Mouse (Mus musculus): Measurements from ENCODE around the gene Chrm4. TPM values are rescaled to one million over a fixed set of nuclear protein-coding genes. Genes with fewer than 3 reads are reported as not detected.

Chrm4 gene
- polyA plus RNA-seq, 1 experiment from 2014 or later = not detected

DNA sequence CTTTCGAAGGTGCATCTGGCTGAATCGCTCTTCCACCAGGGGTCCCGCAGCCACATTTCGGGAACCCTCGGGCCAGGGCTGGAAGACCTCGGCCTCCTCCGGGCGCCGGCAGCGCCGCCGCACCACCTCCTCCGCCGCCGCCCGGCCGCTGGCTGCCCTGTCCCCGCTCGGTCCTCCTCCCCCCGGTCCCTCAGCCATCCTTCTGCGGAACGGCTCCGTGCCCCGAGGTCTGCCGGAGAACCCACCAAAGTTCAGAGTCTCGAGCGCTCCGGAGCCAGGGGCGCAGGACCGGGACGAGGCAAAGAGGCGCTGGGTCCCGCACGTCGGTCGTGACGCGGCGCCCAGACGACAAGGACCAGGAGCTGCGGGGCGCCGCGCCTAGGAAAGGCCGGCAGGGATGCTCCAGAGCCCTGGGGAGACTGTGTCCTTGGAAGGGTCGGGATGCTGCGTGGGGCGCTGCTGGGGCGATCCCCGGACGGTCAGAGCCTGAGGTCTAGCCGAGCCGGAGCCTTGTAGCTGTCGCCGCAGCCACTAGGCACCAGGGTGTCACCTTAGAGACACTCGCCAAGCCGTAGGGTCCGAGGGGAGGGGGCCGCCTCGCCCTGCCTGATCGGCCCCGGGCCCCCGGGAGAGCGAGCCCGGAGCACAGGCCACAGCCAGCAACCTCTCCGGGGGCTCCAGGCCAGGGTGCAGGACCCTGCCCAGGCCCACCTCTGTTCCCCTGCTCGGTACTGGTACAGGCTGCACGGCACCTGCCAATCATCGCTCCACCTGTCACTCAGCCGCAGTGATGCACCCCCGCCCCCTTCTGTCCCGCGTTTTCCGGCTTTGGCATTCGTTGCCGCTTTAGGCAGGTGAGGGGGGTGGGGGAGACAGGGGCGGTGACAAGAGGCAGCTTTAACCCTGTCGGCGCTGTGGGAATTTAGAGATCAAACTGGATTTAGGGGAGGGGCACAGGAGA, 48.8 kb downstream of the Chrm4 start, which contains the start of gene Dgkz:
TSS of gene Dgkz (minus strand) at position 284 of the 961 bp plus-strand sequence.
- Histone ChIP-seq H3K79me2 (ENCODE audit: inconsistent target) (no peaks in the 10 kb centered on the region), H3K36me3 (ENCODE audit: inconsistent target) (no peaks in the 10 kb centered on the region), H3K27ac (no peak within 1 kb of the TSS), H3K4me3 (ENCODE audit: inconsistent target) (no peak within 1 kb of the TSS)
- WGBS (ENCODE audit: missing documents) = 10% methylated on average over 79 of the region's 79 CpGs

DNA sequence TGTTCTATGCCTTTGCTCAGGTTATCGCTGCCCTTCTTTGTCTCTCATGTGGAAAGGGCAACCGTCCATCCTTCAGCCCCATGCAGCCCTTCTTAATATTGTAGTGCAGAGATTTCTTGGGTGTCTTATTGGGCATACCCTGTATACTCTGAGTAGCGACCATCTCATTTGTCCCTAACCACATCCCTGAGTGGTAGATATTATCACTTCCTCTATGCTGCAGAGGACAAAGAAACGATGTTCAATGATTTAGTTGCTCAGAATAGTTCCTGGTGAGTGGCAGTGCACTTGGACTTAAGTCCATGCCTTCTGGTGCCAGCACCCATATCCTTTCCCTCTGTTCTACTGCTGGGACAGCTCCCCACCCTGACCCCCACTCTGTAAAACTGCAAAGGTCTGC, 50.9 kb downstream of the Chrm4 start:
- WGBS (ENCODE audit: missing documents) = 34% methylated on average over 4 of the region's 4 CpGs
- Histone ChIP-seq H3K4me3 (ENCODE audit: inconsistent target) (no peak overlapping the region), H3K27ac (no peak overlapping the region), H3K36me3 (ENCODE audit: inconsistent target) (no peaks in the 10 kb centered on the region), H3K79me2 (ENCODE audit: inconsistent target) (no peaks in the 10 kb centered on the region)

Other genes starting within 250 kb of the Chrm4 start
- gene Atg13, start 216.7 kb upstream of the Chrm4 start, polyA plus RNA-seq (2018) = 18.4 to 29.2 TPM (median 20.7 TPM) in 3 replicates
- gene Harbi1, start 216.4 kb upstream of the Chrm4 start, polyA plus RNA-seq (2018) = 2.3 to 5.9 TPM (median 4.5 TPM) in 3 replicates
- 17.9 to 25.2 TPM (median 19.3 TPM) in 3 replicates for gene Ambra1, start 197.1 kb upstream of the Chrm4 start, polyA plus RNA-seq (2018)
- 0.25 to 2.4 TPM (median 1.6 TPM) in 3 replicates for gene Mdk, start 5.0 kb downstream of the Chrm4 start, polyA plus RNA-seq (2018)
- 0.09 TPM in 1 of 3 replicates, not detected in the others for gene Gm9821, start 18.5 kb downstream of the Chrm4 start, polyA plus RNA-seq (2018)
- 81.8 to 163 TPM (median 99.1 TPM) in 3 replicates for gene Dgkz, start 48.6 kb downstream of the Chrm4 start, polyA plus RNA-seq (2018)
- 1.7 to 7.4 TPM (median 6.5 TPM) in 3 replicates for gene Creb3l1, start 97.3 kb downstream of the Chrm4 start, polyA plus RNA-seq (2018)
- gene Phf21a, start 165.9 kb downstream of the Chrm4 start, polyA plus RNA-seq (2018) = 18.4 to 55.5 TPM (median 28.0 TPM) in 3 replicates

Measured in macrophage (primary cell).